ENCODE assay signal across 26 mouse cellular contexts in genomic region chr11:61992671-61993285, GRCm38 (mm10).
"Had no signal": no experiment of that assay in that cellular context is flagged by ENCODE, and none has a peak within 500 bp of the region (broad histone marks: within the 10 kb centered on the region; RNA-seq: fewer than 3 reads in every experiment).

No protein-coding gene starts in this region.

- H3K4me1 ChIP-seq: hindbrain, embryonic 10.5 days; hindbrain, embryonic 12.5 days; intestine, embryonic 15.5 days; limb, embryonic 10.5 days; limb, embryonic 12.5 days had no signal

- H3K36me3 ChIP-seq: hindbrain, embryonic 10.5 days; hindbrain, embryonic 12.5 days; intestine, embryonic 15.5 days; limb, embryonic 10.5 days; limb, embryonic 12.5 days had no signal

- DNase-seq: gastrocnemius, adult 2 months; gastrocnemius, postnatal 10 days; gastrocnemius, postnatal 25 days; heart, adult 2 months; heart, postnatal 10 days; heart, postnatal 4 days; kidney, adult 18-20 months; kidney, adult 8-10 months; kidney, postnatal 10 days; kidney, postnatal 25 days; kidney, postnatal 4 days; liver; liver, embryonic 13.5 days had no signal

- H3K4me2 ChIP-seq: heart, embryonic 11.5 days; hindbrain, embryonic 12.5 days; hindbrain, embryonic 14.5 days; intestine, embryonic 15.5 days; limb, embryonic 12.5 days; liver, embryonic 11.5 days; liver, embryonic 13.5 days had no signal

- H3K9me3 ChIP-seq: hindbrain, embryonic 10.5 days; hindbrain, embryonic 12.5 days; intestine, embryonic 15.5 days; limb, embryonic 10.5 days; liver, embryonic 13.5 days had no signal

- ATAC-seq: hindbrain, embryonic 16.5 days; inflammation-experienced regulatory T-cells, adult 6 months; intestine, embryonic 15.5 days; intestine, postnatal 0 days had no signal

- H3K9ac ChIP-seq: hindbrain, embryonic 12.5 days; hindbrain, embryonic 14.5 days; intestine, embryonic 15.5 days; limb, embryonic 12.5 days; liver, embryonic 13.5 days had no signal

- H3K4me3 ChIP-seq: gastrocnemius, adult 2 months; heart, adult 2 months; hindbrain, embryonic 10.5 days; hindbrain, embryonic 12.5 days; intestine, embryonic 15.5 days; layer of hippocampus, adult 2 months; left cerebral cortex, adult 2 months; limb, embryonic 10.5 days; limb, embryonic 12.5 days; liver, embryonic 13.5 days had no signal

- H3K27me3 ChIP-seq: hindbrain, embryonic 12.5 days; intestine, embryonic 15.5 days; limb, embryonic 12.5 days; liver, embryonic 13.5 days had no signal

- H3K27ac ChIP-seq: gastrocnemius, adult 2 months; heart, adult 2 months; hindbrain, embryonic 10.5 days; hindbrain, embryonic 12.5 days; hindbrain, embryonic 14.5 days; intestine, embryonic 15.5 days; layer of hippocampus, adult 2 months; left cerebral cortex, adult 2 months; limb, embryonic 10.5 days; limb, embryonic 12.5 days; liver, embryonic 13.5 days had no signal
